Mouse (Mus musculus) thymus, postnatal 36 days (tissue): ENCODE data around the gene C130050O18Rik.

Experiments used
- DNase-seq, 2 experiments: peaks; one replicate each; pipeline ENCODE4 v3.0.0; 2022; ENCODE audit warnings: mixed read lengths in 2 of 2

The C130050O18Rik gene

DNA sequence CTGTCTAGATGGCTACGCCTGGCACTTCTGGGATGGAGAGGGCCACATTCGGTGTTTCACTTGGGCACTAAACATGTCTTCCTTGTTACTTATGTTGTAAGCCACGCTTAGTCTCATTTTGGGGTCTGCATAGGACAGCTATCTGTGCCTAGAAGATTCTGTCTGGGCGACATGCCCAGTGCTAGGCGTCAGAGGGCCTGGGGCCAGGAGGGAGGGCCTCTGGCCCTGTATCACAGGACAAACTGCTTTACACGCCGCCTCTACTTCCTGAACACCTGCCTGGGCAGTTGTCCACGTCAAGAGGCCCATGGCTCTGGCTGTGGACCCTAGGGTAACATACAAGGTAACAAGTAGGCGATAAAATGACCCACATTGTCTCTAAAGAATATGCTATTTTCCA, 22.9 kb downstream of the C130050O18Rik start:
- DNase-seq: no peak

DNA sequence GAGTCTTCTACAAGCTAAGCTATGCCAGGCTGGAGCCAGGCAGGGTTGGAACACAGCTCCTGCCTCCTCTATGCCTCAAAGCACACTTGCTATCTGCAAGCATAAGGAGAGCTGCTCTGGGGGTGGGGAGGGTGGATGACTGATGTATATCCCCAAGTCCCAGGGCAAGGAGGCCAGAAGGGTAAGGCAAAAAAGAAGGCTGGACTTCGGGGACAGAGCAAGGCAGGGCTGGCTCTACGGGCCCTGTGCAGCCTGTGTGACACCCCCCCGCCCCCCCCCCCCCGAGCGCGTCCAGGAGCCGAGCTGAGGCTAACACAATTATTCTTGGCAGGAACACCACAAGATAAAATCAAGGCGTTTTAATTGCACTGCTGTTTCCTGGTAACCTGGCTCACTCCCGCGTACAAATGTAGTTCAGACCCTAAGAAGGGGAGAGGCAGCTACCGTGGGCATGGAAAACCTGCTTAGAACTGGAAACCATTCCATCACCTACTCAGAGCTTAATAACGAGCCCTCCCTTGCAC, 24.8 kb downstream of the C130050O18Rik start:
- DNase-seq: no peak

DNA sequence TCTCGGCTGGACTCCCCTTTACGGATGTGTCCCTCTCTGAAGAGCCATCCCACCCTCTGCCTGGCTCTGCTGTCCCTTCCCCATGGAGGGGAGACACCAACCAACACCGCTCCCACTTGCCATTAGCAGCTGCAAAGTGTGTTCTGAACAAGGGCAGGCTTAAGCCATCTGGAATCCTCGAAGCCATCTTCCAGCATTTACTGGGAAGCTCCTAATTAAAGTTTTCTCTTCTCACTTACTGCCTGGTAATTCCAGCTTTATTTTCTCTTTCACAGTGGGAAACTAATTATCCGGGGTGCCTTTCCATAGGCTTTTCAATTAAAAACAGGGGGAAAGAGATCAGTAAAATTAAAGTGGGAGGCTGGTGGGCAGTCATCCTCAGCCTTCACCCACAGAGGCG, 27.3 kb downstream of the C130050O18Rik start:
- no peak for DNase-seq

GRCm38 (mm10) chr5:139432747-139433508, 27.8 kb downstream of the C130050O18Rik start:
- no peak for DNase-seq

GRCm38 (mm10) chr5:139433842-139434568, 28.9 kb downstream of the C130050O18Rik start:
- DNase-seq: no peak

- no peak for DNase-seq
Measured at GRCm38 (mm10) chr5:139434940-139435339, 29.9 kb downstream of the C130050O18Rik start.

DNA sequence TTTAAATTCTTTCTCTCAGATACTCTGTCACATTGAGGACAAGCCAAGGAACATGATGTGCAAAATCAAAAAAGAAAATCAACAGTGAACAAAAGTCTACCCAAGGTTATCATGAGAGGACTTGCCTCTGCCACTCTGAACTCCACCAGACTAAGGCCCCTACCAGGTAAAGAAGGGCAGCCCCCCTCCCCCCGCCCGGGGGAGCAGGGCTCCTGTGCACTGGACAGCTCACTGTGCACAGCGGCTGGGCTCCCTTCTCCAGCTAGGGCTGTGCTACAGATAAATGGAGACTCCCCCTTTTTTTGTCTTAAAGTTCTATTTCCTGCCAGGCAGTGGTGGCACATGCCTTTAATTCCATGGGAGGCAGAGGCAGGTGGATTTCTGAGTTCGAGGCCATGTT, 32.7 kb downstream of the C130050O18Rik start:
- DNase-seq: no peak

- no peak for DNase-seq
Measured at GRCm38 (mm10) chr5:139438440-139438839, 33.4 kb downstream of the C130050O18Rik start.

GRCm38 (mm10) chr5:139440451-139440850, 35.4 kb downstream of the C130050O18Rik start:
- DNase-seq: no peak

GRCm38 (mm10) chr5:139440926-139441725, 36.0 kb downstream of the C130050O18Rik start:
- no peak for DNase-seq

DNA sequence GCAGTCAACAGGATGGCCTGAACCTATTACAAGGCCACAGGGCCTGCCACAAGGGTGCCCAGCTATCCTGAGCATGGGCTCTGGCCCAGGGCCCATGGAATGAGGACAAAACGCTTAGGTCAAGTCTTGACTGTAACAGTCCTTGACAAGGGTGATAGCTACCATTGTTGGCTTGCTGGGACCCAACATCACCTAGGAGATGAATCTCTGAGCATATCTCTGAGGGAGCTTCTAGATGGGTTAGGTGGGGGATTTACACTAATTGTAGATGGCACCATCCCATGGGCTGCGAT, 36.6 kb downstream of the C130050O18Rik start:
- no peak for DNase-seq

- DNase-seq: no peak
Measured at GRCm38 (mm10) chr5:139442428-139442827, 37.3 kb downstream of the C130050O18Rik start.

GRCm38 (mm10) chr5:139442962-139443361, 37.9 kb downstream of the C130050O18Rik start:
- DNase-seq: no peak

DNA sequence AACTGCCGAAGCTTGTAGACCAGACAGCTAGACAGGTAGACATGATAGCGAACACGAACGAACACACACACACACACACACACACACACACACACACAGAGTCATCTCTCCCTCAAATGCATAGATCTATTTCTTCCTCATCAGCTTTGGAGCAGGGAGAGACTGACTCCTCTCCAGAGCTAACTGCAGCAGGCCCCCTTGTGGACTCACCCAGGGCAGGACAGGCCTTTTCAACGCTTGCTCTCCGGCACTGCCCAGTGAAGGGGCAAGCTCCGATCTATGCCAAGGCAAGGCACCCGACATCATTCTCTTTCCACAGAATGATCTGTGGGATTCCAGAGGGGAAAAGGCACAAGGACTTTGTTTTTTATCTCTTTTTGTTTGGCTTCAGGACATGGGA, 40.2 kb downstream of the C130050O18Rik start:
- no peak for DNase-seq

DNA sequence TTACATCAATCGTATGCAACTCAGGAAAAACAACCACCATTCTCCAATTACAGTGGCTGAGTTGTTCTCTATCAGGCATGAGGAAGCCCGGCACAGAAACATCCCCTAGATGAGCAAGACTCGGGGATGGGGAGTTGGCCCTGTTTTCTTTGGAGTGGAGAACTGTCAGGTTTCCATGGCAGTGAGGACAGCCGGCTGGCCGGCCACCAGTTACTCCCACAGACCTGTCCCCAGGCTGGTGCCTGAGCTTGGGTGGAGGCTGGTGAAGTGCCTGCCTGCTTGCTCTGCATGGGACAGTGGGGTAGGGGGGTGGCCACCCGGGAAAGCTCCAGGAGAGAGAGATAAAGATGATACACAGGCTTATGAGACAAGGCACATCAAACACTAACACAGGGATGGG, 42.9 kb downstream of the C130050O18Rik start:
- no peak for DNase-seq

DNA sequence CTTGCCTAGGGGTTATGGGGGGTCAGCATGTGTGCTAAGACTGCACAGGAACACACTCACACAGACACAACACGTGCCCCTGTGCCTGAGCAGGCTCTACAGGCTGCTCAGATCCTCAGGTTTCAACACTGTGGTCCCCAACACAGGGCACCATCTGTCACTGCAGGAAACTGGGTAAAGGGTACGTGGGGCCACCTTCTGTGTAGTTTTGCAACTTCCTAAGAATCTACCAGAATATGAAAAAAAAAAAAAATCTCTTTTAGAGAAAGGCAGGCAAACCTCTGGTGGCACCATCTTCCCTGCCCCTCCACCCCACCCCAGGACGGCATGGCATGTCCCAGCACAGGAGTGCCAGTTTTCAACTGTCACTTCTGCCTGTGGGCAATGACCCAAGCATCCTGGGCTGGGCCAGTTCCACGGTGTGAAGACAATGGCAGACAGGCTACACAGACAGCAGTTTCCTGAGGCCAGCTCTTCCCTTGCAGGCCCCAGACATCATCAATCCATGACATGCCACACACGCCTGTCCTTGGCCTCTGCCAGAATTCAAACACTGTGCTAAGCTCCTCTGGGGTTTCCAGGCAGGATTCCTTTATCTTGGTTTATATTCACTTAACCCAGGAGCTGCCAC, 44.2 kb downstream of the C130050O18Rik start:
- DNase-seq: peak; percentile 32 to 64

DNA sequence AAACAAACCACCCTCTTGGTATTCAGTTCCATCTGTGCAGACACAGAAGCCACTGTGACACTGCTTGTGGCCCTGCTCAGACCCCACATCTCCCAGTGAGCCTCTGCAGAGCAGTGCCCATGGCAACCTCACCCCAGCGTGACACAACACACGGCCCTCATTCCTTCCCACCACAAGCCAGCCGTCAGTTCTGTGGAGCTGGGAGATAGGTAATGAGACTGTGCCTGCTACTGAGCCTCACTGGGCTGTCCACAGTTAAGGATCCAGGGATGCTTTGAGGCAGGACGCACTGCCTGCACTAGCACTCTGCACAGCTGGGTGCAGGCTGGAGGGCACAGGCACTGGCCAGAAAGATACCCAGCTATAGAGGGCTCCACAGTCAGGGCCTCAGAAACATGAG, 44.8 kb downstream of the C130050O18Rik start:
- no peak for DNase-seq

- no peak for DNase-seq
Measured at GRCm38 (mm10) chr5:139453031-139453430, 48.0 kb downstream of the C130050O18Rik start.

- DNase-seq: no peak
Measured at GRCm38 (mm10) chr5:139455166-139455565, 50.1 kb downstream of the C130050O18Rik start.

DNA sequence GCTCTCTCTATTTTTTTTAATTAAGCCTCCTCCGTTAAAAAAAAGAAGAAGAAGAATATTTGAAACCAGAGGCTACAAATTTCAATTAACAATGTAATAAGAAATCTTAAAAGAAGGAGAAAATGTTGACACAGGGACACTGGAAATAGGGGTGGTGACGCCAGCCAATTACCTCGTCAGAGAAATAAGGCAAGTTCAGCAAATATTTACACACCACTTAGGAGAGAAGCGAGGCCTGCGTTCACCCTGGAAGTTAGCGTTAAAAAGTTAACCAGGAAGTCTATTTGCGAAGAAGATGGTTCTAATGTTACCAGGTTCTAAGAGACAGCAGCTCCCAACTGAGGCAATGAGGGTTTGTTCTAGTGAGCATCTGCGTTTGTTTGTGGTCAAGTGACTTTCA, 52.2 kb downstream of the C130050O18Rik start:
- no peak for DNase-seq

GRCm38 (mm10) chr5:139459938-139460337, 54.9 kb downstream of the C130050O18Rik start:
- DNase-seq: no peak

GRCm38 (mm10) chr5:139460384-139461067, 55.4 kb downstream of the C130050O18Rik start, which contains the start of gene 3110082I17Rik:
3110082I17Rik (minus strand) TSS chr5:139460527.
- peak; percentile 96 for DNase-seq
